Comparison of ENCODE assay signal across 1 mouse cellular context in genomic region chr7:47003411-47004115, GRCm38 (mm10).
TF ChIP-seq lines count a peak whose summit lies in the region.

No protein-coding gene starts in this region.

TF ChIP-seq in myocyte, 11 proteins besides CTCF, POLR2A, EP300 and RAD21:
- TF ChIP-seq SRF (IDR thresholded peaks at IDR 0.05; ENCODE audit: control insufficient read depth, insufficient read length, low read depth) (no peak), POLR2AphosphoS2 (IDR thresholded peaks at IDR 0.05; ENCODE audit: insufficient read length, low read depth) (no peak), TCF3 (IDR thresholded peaks at IDR 0.05; ENCODE audit: insufficient read length, low read depth) (no peak), MYOG (IDR thresholded peaks at IDR 0.05; ENCODE audit: control insufficient read depth in 1 of 3, insufficient read depth in 1 of 3, insufficient read length in 2 of 3, low read depth in 2 of 3) (peak in 1 of 3 experiments; percentile 23), MAX (IDR thresholded peaks at IDR 0.05; ENCODE audit: low read depth) (no peak), E2F4 (IDR thresholded peaks at IDR 0.05; ENCODE audit: insufficient read depth) (no peak), CEBPB (IDR thresholded peaks at IDR 0.05; ENCODE audit: insufficient read depth, poor library complexity, severe bottlenecking) (peak; percentile 61; the same call in 1 of the 2 replicates), REST (IDR thresholded peaks at IDR 0.05; ENCODE audit: insufficient read depth, insufficient read length) (no peak), TCF12 (IDR thresholded peaks at IDR 0.05; ENCODE audit: insufficient read depth, poor library complexity, severe bottlenecking) (no peak), MYOD1 (IDR thresholded peaks at IDR 0.05; ENCODE audit: control insufficient read depth in 1 of 3, insufficient read length in 2 of 3, low read depth in 2 of 3) (peak in 2 of 3 experiments; percentile 9 to 17), USF1 (IDR thresholded peaks at IDR 0.05; ENCODE audit: low read depth) (no peak)
